Mouse (Mus musculus): ENCODE data around the gene Dcaf12. TPM values are rescaled to one million over a fixed set of nuclear protein-coding genes. Genes with fewer than 3 reads are reported as not detected.

Gene Dcaf12
- polyA plus RNA-seq, 1 experiment from 2014 or later: 50.8 TPM

DNA sequence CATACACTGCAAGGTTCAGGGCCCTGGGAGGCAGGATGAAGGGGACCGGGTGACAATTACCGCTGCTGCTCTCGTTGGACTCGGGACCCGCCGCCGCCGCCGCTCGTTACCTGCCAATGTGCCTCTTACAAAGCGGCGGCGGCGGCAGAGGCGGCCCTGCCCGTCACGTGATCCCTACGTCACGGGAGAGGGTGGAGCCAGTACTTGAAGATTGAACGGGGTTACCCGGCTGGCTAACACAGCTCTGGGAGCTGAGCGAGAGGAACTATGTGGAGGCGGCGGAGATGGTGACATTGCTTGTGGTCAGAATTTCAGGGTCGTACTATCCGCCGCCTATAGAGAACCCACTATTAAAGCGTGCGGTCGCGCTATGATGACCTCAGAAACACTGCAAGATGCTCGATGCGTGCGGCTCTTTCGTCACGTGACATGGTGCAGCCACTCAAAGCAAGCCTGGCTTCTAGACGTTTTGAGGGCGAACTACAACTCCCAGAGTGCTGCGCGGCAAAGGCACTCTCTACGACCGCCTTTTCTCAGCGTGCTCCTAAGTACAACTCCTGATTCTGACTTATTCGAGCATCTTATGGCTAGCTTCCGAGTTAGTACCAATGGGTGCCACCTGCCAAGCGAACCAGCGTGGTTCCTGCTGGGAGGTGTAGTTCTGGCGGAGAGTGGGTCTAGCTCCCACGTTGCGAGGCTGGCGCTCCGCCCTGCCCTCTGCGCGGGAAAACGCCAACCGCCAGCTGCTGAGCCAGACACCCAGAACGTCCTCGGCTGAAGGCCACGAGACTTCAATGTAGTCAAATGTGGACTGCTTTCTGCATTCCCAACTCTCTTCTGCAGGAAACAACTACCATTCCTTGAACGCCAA is 39.5 kb downstream of the Dcaf12 start, which contains the start of gene Ubap2:
TSS of gene Ubap2 (minus strand) at position 165 of the 871 bp plus-strand sequence.
- under 1% methylated on average over 60 of the region's 60 CpGs for WGBS
- peak within 1 kb of the TSS; percentile 80 for H3K4me3 ChIP-seq (ENCODE audit: low read depth, low read length)
- peaks cover 25% of the 10 kb centered on the region for H3K4me1 ChIP-seq (replicated peaks; ENCODE audit: control insufficient read depth, insufficient read depth, low read length)
- peak within 1 kb of the TSS; percentile 85 for H3K9ac ChIP-seq (ENCODE audit: low read depth, low read length)
- peak; percentile 96 for DNase-seq (ENCODE audit: low spot score)
- H3K27ac ChIP-seq (ENCODE audit: low read depth, low read length): peak within 1 kb of the TSS; percentile 86
- peaks cover 9% of the 10 kb centered on the region for H3K36me3 ChIP-seq (ENCODE audit: control insufficient read depth, insufficient read depth, low read length)
- no peaks in the 10 kb centered on the region for H3K9me3 ChIP-seq (ENCODE audit: control insufficient read depth, low read length)
- H3K4me2 ChIP-seq: peak within 1 kb of the TSS; percentile 78
- peak; percentile 95 for ATAC-seq (replicated peaks; ENCODE audit: low FRiP score)
- H3K27me3 ChIP-seq (replicated peaks; ENCODE audit: control insufficient read depth, insufficient read depth, low read length): no peaks in the 10 kb centered on the region

DNA sequence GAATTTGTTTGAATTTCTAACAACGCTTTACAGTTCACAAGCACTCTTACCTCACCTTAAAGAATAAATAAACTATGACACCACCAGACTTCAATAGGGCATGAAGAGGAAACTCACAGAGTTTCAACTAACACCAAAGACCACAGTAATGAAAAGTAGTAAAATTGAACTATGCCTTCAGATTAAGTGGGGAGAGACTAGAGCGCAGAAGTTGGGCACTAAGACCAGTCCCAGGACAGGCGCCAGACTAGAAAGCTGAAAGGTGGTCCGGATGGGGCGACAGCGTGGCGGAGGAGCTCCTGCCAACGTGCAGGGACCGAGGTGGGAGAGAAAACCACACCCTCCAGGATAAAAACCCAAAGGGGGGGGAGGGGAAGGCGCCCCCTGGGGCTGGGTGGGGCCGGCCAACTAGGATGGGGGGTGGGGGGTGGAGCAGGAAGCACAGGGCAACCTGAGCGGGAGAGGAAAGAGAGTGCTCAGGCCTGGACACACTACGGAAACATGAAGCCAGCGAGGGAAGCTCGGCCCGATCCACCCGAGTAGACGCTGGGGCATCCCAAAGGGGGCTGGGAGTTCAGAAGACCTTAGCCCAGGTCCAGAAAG is 40.2 kb downstream of the Dcaf12 start:
- peaks cover 12% of the 10 kb centered on the region for H3K36me3 ChIP-seq (ENCODE audit: control insufficient read depth, insufficient read depth, low read length)
- under 1% methylated on average over 17 of the region's 18 CpGs for WGBS
- peaks cover 25% of the 10 kb centered on the region for H3K4me1 ChIP-seq (replicated peaks; ENCODE audit: control insufficient read depth, insufficient read depth, low read length)
- no peaks in the 10 kb centered on the region for H3K27me3 ChIP-seq (replicated peaks; ENCODE audit: control insufficient read depth, insufficient read depth, low read length)
- H3K4me2 ChIP-seq: peak overlapping the region; percentile 78
- H3K9me3 ChIP-seq (ENCODE audit: control insufficient read depth, low read length): no peaks in the 10 kb centered on the region
- H3K9ac ChIP-seq (ENCODE audit: low read depth, low read length): peak overlapping the region; percentile 85
- DNase-seq (ENCODE audit: low spot score): no peak
- ATAC-seq (replicated peaks; ENCODE audit: low FRiP score): peak; percentile 70
- peak overlapping the region; percentile 86 for H3K27ac ChIP-seq (ENCODE audit: low read depth, low read length)
- H3K4me3 ChIP-seq (ENCODE audit: low read depth, low read length): peak overlapping the region; percentile 80

DNA sequence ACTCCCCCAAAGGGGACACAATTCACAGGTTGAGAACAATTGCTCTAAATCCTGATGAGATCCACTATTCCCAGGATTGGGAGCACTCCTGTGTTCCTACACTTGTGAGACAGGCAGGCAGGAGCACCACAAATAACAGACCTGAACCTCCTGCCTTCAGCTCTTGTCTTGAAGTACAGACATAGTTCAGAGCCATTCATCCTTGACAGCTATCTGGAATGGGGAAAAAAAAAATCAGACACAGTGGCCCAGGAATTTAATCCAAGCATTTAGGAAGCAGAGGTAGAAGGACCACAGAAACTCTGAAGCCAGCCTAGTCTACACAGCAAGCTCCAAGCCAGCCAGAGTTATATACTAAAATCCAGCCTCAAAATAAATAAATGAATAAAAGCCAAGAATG is 46.6 kb downstream of the Dcaf12 start:
- Histone ChIP-seq H3K4me3 (ENCODE audit: low read depth, low read length) (no peak overlapping the region), H3K9me3 (ENCODE audit: control insufficient read depth, low read length) (no peaks in the 10 kb centered on the region), H3K27me3 (replicated peaks; ENCODE audit: control insufficient read depth, insufficient read depth, low read length) (no peaks in the 10 kb centered on the region), H3K4me2 (no peak overlapping the region), H3K4me1 (replicated peaks; ENCODE audit: control insufficient read depth, insufficient read depth, low read length) (peaks cover 12% of the 10 kb centered on the region), H3K27ac (ENCODE audit: low read depth, low read length) (no peak overlapping the region), H3K9ac (ENCODE audit: low read depth, low read length) (no peak overlapping the region), H3K36me3 (ENCODE audit: control insufficient read depth, insufficient read depth, low read length) (peaks cover 23% of the 10 kb centered on the region)
- DNase-seq (ENCODE audit: low spot score) (no peak), ATAC-seq (replicated peaks; ENCODE audit: low FRiP score) (no peak)

DNA sequence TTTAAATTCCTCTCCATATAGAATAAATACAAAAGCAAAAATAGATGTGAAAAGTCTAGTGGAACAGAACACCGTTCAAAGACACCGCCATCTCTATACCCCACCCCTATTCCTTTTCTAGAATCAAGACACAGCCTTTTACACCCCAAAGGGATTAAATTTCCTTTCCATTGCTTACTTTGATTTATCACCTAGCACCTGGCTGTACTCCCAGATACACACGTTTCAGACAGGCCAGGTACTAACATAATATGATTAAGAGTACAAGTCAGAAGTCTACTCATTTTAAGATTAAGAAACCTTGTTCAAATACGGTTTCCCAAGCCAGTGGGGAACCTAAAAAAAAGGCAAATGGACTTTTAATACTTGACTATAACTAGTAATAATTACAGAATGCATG is 48.3 kb downstream of the Dcaf12 start:
- Histone ChIP-seq H3K9ac (ENCODE audit: low read depth, low read length) (no peak overlapping the region), H3K9me3 (ENCODE audit: control insufficient read depth, low read length) (no peaks in the 10 kb centered on the region), H3K27ac (ENCODE audit: low read depth, low read length) (no peak overlapping the region), H3K4me1 (replicated peaks; ENCODE audit: control insufficient read depth, insufficient read depth, low read length) (no peaks in the 10 kb centered on the region), H3K4me2 (no peak overlapping the region), H3K36me3 (ENCODE audit: control insufficient read depth, insufficient read depth, low read length) (peaks cover 29% of the 10 kb centered on the region), H3K27me3 (replicated peaks; ENCODE audit: control insufficient read depth, insufficient read depth, low read length) (no peaks in the 10 kb centered on the region), H3K4me3 (ENCODE audit: low read depth, low read length) (no peak overlapping the region)
- ATAC-seq (replicated peaks; ENCODE audit: low FRiP score) (no peak), DNase-seq (ENCODE audit: low spot score) (no peak)
- 87% methylated on average over 4 of the region's 4 CpGs for WGBS

DNA sequence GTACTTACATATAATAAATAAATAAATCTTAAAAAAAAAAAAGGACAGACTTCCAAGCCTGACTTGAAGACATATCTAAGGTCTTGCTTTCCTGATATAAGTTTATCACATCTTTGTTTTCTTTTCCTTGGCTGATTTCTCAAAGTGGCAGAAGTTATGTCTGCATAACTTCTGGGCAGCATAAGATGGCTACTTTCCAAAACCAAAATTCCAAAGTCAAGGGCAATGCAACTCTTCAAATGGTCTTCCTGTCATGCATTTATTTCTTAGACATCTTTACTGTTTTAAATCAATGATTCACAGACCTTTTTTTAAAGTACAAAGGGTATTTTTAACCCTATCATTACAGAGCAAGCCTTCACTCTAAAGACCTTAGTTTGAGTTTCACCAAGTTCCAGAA is 54.0 kb downstream of the Dcaf12 start:
- no peak overlapping the region for H3K4me3 ChIP-seq (ENCODE audit: low read depth, low read length)
- no peaks in the 10 kb centered on the region for H3K27me3 ChIP-seq (replicated peaks; ENCODE audit: control insufficient read depth, insufficient read depth, low read length)
- DNase-seq (ENCODE audit: low spot score) (no peak), ATAC-seq (replicated peaks; ENCODE audit: low FRiP score) (no peak)
- H3K27ac ChIP-seq (ENCODE audit: low read depth, low read length): no peak overlapping the region
- H3K36me3 ChIP-seq (ENCODE audit: control insufficient read depth, insufficient read depth, low read length): peaks cover 8% of the 10 kb centered on the region; the same call in 1 of the 2 replicates
- H3K4me1 ChIP-seq (replicated peaks; ENCODE audit: control insufficient read depth, insufficient read depth, low read length): no peaks in the 10 kb centered on the region
- no peak overlapping the region for H3K4me2 ChIP-seq
- no peak overlapping the region for H3K9ac ChIP-seq (ENCODE audit: low read depth, low read length)
- no peaks in the 10 kb centered on the region for H3K9me3 ChIP-seq (ENCODE audit: control insufficient read depth, low read length)

DNA sequence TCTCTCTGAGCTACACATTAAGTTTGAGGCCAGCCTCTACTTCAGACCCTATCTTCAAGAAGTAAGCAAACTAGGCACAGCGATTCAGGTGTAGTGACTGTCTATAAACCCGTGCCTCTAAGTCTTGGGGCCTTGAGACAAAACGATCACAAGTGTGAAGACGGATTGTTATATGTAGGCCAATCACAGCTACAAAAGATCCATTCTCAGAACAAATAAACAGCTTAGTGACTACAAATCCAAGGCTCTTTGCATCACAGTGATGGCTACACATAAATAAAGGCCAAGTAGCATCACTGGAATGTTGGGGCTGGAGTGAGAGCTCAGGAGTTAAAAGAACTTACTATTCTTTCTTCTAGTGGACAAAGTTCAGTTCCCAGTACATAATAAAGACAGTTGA is 55.7 kb downstream of the Dcaf12 start:
- Histone ChIP-seq H3K4me3 (ENCODE audit: low read depth, low read length) (no peak overlapping the region), H3K36me3 (ENCODE audit: control insufficient read depth, insufficient read depth, low read length) (peaks cover 5% of the 10 kb centered on the region; the same call in 1 of the 2 replicates), H3K27ac (ENCODE audit: low read depth, low read length) (no peak overlapping the region), H3K27me3 (replicated peaks; ENCODE audit: control insufficient read depth, insufficient read depth, low read length) (no peaks in the 10 kb centered on the region), H3K9me3 (ENCODE audit: control insufficient read depth, low read length) (no peaks in the 10 kb centered on the region), H3K9ac (ENCODE audit: low read depth, low read length) (no peak overlapping the region), H3K4me2 (no peak overlapping the region), H3K4me1 (replicated peaks; ENCODE audit: control insufficient read depth, insufficient read depth, low read length) (no peaks in the 10 kb centered on the region)
- DNase-seq (ENCODE audit: low spot score) (no peak), ATAC-seq (replicated peaks; ENCODE audit: low FRiP score) (no peak)
- 87% methylated on average over 4 of the region's 4 CpGs for WGBS

DNA sequence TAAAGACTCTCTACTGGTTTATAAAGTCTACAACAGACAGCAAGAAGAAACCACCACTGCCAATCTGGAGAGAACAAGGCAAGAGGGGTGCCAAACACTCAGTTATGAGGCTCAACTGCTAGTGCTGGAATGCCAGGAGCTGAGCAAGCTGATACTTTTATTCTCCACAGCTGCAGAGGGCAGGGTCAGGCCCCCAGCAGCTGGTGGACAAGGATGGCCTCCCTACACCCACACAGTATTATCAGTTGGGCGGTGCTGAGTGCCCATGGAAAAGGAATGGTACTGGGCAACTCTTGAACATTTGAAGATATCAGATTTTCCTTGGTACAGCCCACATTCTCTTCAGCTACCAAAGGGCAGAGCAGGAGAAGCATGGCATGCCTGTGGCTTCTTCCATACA is 56.9 kb downstream of the Dcaf12 start:
- Histone ChIP-seq H3K36me3 (ENCODE audit: control insufficient read depth, insufficient read depth, low read length) (peaks cover 4% of the 10 kb centered on the region; the same call in 1 of the 2 replicates), H3K27ac (ENCODE audit: low read depth, low read length) (no peak overlapping the region), H3K4me1 (replicated peaks; ENCODE audit: control insufficient read depth, insufficient read depth, low read length) (no peaks in the 10 kb centered on the region), H3K4me2 (no peak overlapping the region), H3K9ac (ENCODE audit: low read depth, low read length) (no peak overlapping the region), H3K9me3 (ENCODE audit: control insufficient read depth, low read length) (no peaks in the 10 kb centered on the region), H3K4me3 (ENCODE audit: low read depth, low read length) (no peak overlapping the region), H3K27me3 (replicated peaks; ENCODE audit: control insufficient read depth, insufficient read depth, low read length) (no peaks in the 10 kb centered on the region)
- ATAC-seq (replicated peaks; ENCODE audit: low FRiP score) (no peak), DNase-seq (ENCODE audit: low spot score) (no peak)
- WGBS: 71% methylated on average over 1 of the region's 1 CpGs

DNA sequence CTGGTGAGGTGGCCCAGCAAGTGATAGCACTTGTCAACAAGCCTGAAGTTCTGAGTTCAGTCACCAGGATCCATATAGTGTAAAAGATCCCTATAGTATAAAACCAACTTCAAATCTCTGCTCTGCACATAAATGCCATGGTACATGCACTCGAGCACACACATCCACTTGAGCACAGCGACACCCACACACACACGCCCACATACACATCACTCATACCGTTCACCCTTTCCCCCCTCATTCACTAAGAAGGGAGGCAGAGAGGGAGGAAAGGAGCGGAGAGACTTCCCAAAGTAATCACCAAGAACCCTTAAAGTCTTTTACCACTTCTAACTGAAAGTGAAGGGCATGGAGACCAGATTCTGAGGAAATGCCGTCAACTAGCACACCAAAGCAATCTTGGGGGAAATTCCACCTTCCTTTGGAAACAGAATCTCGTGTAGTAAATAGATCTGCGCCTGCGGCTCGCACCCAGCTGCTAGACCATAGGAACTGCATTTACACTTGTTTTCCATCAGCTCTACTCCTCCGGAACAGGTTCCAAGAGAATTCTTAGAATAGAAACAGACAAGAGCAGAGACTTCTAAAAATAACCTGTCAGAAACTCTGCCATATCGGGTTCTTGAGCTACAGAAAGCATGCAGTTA is 59.0 kb downstream of the Dcaf12 start:
- ATAC-seq (replicated peaks; ENCODE audit: low FRiP score) (no peak), DNase-seq (ENCODE audit: low spot score) (no peak)
- Histone ChIP-seq H3K4me2 (no peak overlapping the region), H3K36me3 (ENCODE audit: control insufficient read depth, insufficient read depth, low read length) (peaks cover 9% of the 10 kb centered on the region), H3K27me3 (replicated peaks; ENCODE audit: control insufficient read depth, insufficient read depth, low read length) (no peaks in the 10 kb centered on the region), H3K4me3 (ENCODE audit: low read depth, low read length) (no peak overlapping the region), H3K9ac (ENCODE audit: low read depth, low read length) (no peak overlapping the region), H3K9me3 (ENCODE audit: control insufficient read depth, low read length) (no peaks in the 10 kb centered on the region), H3K27ac (ENCODE audit: low read depth, low read length) (no peak overlapping the region), H3K4me1 (replicated peaks; ENCODE audit: control insufficient read depth, insufficient read depth, low read length) (no peaks in the 10 kb centered on the region)
- 86% methylated on average over 12 of the region's 12 CpGs for WGBS

Measured in liver, embryonic 11.5 days (tissue).